Mouse (Mus musculus) heart, embryonic 12.5 days (tissue): ENCODE results near the gene Ptprg. TPM values are rescaled to one million over a fixed set of nuclear protein-coding genes. Genes with fewer than 3 reads are reported as not detected.

Experiments
- ATAC-seq: fragments of 200-750 bp; cut with Nextera tagmentation; 2 replicates; pipeline ENCODE4 v1.8.0; 2017; ENCODE audit warnings: moderate TSS enrichment, moderate library complexity; ENCODE audit not compliant: insufficient number of reproducible peaks, low FRiP score
- H3K27ac ChIP-seq: fragments of 300-500 bp; sonication (generic); 2 replicates; pipeline ENCODE4 v1.5.1; 2016; ENCODE audit warnings: mild to moderate bottlenecking, moderate library complexity; ENCODE audit not compliant: poor library complexity, severe bottlenecking
- H3K27me3 ChIP-seq: fragments of 300-500 bp; sonication (generic); replicated peaks from 2 replicates; pipeline ENCODE4 v1.6.1; 2016; ENCODE audit warnings: mild to moderate bottlenecking, moderate library complexity
- H3K36me3 ChIP-seq: fragments of 300-500 bp; sonication (generic); 2 replicates; pipeline ENCODE4 v1.6.1; 2016; ENCODE audit warnings: mild to moderate bottlenecking, moderate library complexity
- H3K4me1 ChIP-seq: fragments of 300-500 bp; sonication (generic); replicated peaks from 2 replicates; pipeline ENCODE4 v1.6.1; 2016; ENCODE audit warnings: mild to moderate bottlenecking
- H3K4me2 ChIP-seq: fragments of 300-500 bp; sonication (generic); 2 replicates; pipeline ENCODE4 v1.6.1; 2016; ENCODE audit warnings: mild to moderate bottlenecking, moderate library complexity
- H3K4me3 ChIP-seq: fragments of 300-500 bp; sonication (generic); 2 replicates; pipeline ENCODE4 v1.5.1; 2016; ENCODE audit warnings: mild to moderate bottlenecking
- H3K9ac ChIP-seq: fragments of 300-500 bp; sonication (generic); 2 replicates; pipeline ENCODE4 v1.6.1; 2016; ENCODE audit warnings: mild to moderate bottlenecking, moderate library complexity
- H3K9me3 ChIP-seq: fragments of 300-500 bp; sonication (generic); replicated peaks from 2 replicates; pipeline ENCODE4 v1.6.1; 2016; ENCODE audit warnings: mild to moderate bottlenecking, moderate library complexity
- WGBS: fragments of 180-500 bp; shearing (Covaris S2); methylation state at CpG from one replicate; pipeline ENCODE4 v1.1.7; 2016; 5-methylcytosine and 5-hydroxymethylcytosine counted together
- polyA plus RNA-seq: library from polyadenylated mRNA; unstranded; fragments of >200 nt; fragmentation: Nextera tagmentation; extraction: Ambion mirVana; gene quantifications from 2 replicates; pipeline ENCODE4 v1.2.1, GENCODE M21; 2016

Ptprg gene
- polyA plus RNA-seq, 1 experiment from 2014 or later: 17.8 TPM

GRCm38 (mm10) chr14:12102389-12103325, 549.3 kb downstream of the Ptprg start:
- ATAC-seq: no peak
- Histone ChIP-seq H3K4me2 (no peak overlapping the region), H3K9me3 (no peaks in the 10 kb centered on the region), H3K9ac (no peak overlapping the region), H3K4me3 (no peak overlapping the region), H3K27me3 (no peaks in the 10 kb centered on the region), H3K4me1 (peaks cover 19% of the 10 kb centered on the region), H3K36me3 (no peaks in the 10 kb centered on the region), H3K27ac (no peak overlapping the region)
- WGBS: 78% methylated on average over 11 of the region's 11 CpGs

DNA sequence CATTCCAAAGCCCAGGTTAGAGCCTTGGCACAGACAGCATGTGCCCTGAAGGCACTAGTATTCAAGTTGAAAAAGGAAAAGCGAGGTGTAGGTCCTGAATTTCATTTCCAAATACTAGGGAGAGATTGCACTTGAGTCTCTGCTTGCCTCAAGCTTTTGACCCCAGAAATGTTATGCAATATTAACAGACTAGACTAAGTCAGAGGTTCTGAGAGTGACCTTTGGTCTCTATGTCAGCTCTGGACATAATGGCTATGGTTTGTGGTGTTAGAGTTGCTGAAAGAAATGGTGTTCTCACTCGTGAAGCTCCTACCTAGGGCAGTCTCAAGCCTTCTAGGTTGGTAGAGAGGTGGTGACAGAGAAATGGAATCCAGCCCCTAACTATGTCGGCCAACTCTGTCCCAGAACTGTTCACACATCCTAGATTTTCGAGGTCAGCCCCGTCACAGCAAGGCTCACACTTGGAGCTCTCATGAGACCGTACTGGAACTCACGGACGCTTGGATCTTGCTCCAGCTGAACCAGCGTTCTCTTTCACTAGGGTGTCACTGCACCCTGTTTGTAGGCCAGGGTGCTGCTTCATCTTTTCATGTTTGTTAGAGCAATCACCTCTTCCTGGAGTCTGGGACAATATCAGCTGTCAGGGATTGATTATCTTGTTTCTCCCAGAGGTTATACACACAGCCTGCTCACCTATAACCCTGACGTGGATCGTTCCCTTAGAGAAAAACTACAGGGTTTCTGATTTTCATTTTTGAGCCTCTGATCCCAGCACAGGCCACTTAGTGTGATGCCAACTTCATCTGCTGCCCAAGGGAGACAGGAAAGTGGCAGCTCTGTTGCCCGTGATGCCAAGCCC, 551.2 kb downstream of the Ptprg start:
- no peak for ATAC-seq
- WGBS: 52% methylated on average over 12 of the region's 12 CpGs

DNA sequence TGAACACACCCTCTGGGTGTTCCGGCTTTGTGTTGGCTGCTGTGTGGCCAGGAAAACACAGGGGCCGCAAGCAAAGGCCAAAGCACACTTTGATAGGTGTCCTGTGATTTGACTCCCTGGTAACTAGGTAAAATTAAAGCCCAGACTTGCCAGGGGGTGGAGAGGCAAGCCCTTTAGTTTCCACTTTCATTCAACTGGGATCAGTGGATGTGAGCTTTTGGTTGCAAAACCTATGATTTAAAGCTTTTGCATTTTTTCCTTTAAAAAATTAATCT, 551.8 kb downstream of the Ptprg start:
- H3K9me3 ChIP-seq: no peaks in the 10 kb centered on the region
- no peak overlapping the region for H3K4me3 ChIP-seq
- no peak overlapping the region for H3K4me2 ChIP-seq
- 84% methylated on average over 2 of the region's 2 CpGs for WGBS
- no peaks in the 10 kb centered on the region for H3K27me3 ChIP-seq
- H3K36me3 ChIP-seq: no peaks in the 10 kb centered on the region
- ATAC-seq: no peak
- peaks cover 11% of the 10 kb centered on the region for H3K4me1 ChIP-seq
- no peak overlapping the region for H3K27ac ChIP-seq
- no peak overlapping the region for H3K9ac ChIP-seq

More for the DNA sequence above, 551.2 kb downstream of the Ptprg start:
- Histone ChIP-seq H3K9ac (no peak overlapping the region), H3K4me3 (no peak overlapping the region), H3K4me1 (peaks cover 11% of the 10 kb centered on the region), H3K27ac (no peak overlapping the region), H3K9me3 (no peaks in the 10 kb centered on the region), H3K27me3 (no peaks in the 10 kb centered on the region), H3K36me3 (no peaks in the 10 kb centered on the region), H3K4me2 (no peak overlapping the region)

DNA sequence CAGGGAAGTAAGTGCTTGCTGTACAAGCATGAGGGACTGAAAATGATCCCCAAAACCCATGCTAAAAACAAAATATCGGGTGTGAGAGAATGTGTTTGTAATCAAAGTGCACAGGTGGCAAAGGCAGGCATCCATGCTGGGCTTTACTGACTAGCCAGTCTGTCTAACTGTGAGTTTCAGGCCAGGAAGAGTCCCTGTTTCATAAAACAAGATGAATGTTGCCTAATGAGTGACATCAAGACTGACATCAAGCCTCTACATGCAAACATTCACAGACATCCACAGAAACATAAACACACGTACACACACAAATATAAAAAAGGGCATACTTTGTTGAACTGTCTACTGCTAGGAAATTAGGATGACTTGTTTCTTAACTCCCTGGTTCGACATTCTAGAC, 552.3 kb downstream of the Ptprg start:
- Histone ChIP-seq H3K4me3 (no peak overlapping the region), H3K4me2 (no peak overlapping the region), H3K27ac (no peak overlapping the region), H3K4me1 (peaks cover 8% of the 10 kb centered on the region), H3K9me3 (no peaks in the 10 kb centered on the region), H3K27me3 (no peaks in the 10 kb centered on the region), H3K36me3 (no peaks in the 10 kb centered on the region), H3K9ac (no peak overlapping the region)
- no peak for ATAC-seq
- WGBS: 81% methylated on average over 3 of the region's 3 CpGs

GRCm38 (mm10) chr14:12107459-12107858, 554.1 kb downstream of the Ptprg start:
- no peak for ATAC-seq
- peaks cover 19% of the 10 kb centered on the region for H3K4me1 ChIP-seq

DNA sequence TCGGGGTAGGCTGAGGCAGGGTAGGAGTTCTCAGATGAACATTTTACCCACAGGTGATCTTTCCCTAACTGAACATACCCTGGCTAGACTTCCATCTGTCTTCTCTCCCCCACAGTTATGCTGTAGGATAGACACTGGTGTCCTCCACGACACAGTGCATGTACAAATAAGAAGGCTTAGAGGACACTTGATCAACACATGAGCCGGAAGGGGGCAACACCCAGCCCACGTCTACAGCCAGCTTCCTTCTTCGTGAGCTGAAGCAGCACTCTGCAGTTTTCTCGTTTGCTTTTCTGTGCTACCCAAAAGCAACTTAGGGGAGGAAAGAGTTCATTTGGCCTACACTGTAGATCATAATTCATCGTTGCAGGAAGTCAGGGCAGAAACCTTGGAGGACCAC, 554.7 kb downstream of the Ptprg start:
- Histone ChIP-seq H3K36me3 (no peaks in the 10 kb centered on the region), H3K4me2 (no peak overlapping the region), H3K4me1 (peaks cover 23% of the 10 kb centered on the region), H3K27ac (no peak overlapping the region), H3K27me3 (no peaks in the 10 kb centered on the region), H3K4me3 (no peak overlapping the region), H3K9ac (no peak overlapping the region), H3K9me3 (no peaks in the 10 kb centered on the region)
- WGBS: 77% methylated on average over 7 of the region's 7 CpGs
- no peak for ATAC-seq

More at GRCm38 (mm10) chr14:12107459-12107858, 554.1 kb downstream of the Ptprg start:
- 67% methylated on average over 7 of the region's 7 CpGs for WGBS
- H3K4me3 ChIP-seq: no peak overlapping the region
- H3K36me3 ChIP-seq: no peaks in the 10 kb centered on the region
- no peaks in the 10 kb centered on the region for H3K9me3 ChIP-seq
- H3K4me2 ChIP-seq: no peak overlapping the region
- H3K27ac ChIP-seq: no peak overlapping the region
- no peak overlapping the region for H3K9ac ChIP-seq
- no peaks in the 10 kb centered on the region for H3K27me3 ChIP-seq

GRCm38 (mm10) chr14:12112548-12113011, 559.2 kb downstream of the Ptprg start:
- Histone ChIP-seq H3K9ac (no peak overlapping the region), H3K27ac (no peak overlapping the region), H3K4me1 (peaks cover 25% of the 10 kb centered on the region), H3K9me3 (no peaks in the 10 kb centered on the region), H3K4me2 (no peak overlapping the region), H3K4me3 (no peak overlapping the region), H3K36me3 (no peaks in the 10 kb centered on the region), H3K27me3 (no peaks in the 10 kb centered on the region)
- 48% methylated on average over 2 of the region's 2 CpGs for WGBS
- no peak for ATAC-seq

DNA sequence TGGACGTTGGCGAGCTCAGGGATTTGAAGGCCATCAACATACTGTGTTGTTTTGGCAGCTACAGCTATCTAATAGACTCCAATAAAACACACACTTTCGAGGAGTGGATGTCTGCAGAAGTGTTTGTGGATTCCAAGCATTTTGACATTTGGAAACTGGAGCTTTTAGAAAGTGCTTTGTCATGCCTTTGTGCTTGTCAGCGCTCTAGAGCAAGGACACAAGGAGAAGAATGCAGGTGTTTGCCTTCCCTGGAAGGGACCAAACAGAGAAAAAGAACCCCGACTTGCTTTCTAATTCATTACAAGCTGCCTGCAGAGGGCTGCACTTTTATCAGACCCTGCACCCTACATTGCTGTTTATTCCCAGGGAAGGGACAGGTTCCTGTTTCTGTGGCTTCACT, 560.0 kb downstream of the Ptprg start:
- Histone ChIP-seq H3K4me2 (no peak overlapping the region), H3K27me3 (no peaks in the 10 kb centered on the region), H3K36me3 (no peaks in the 10 kb centered on the region), H3K9ac (no peak overlapping the region), H3K4me3 (no peak overlapping the region), H3K4me1 (peaks cover 25% of the 10 kb centered on the region), H3K27ac (no peak overlapping the region), H3K9me3 (no peaks in the 10 kb centered on the region)
- no peak for ATAC-seq
- WGBS: 62% methylated on average over 5 of the region's 5 CpGs

DNA sequence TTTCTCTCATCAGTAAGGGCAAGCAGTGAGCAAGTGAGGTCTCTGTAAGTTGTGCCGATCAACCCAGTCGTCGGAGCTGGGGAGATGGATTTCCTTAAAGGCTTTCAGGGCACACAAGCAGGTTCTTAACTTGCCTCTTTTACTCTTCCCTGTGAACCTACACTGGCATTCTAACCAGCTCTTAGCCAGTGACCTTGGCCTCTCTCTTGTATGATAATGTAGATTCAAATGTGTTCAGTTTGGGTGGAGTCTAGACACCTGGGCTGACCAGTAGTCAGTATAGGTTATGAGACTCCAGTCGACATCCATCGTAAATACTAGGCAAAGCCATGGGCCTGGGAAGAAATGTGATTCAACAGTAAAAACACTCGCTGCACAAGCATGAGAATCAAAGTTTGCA, 560.7 kb downstream of the Ptprg start:
- H3K4me1 ChIP-seq: peaks cover 25% of the 10 kb centered on the region
- H3K9me3 ChIP-seq: no peaks in the 10 kb centered on the region
- H3K27me3 ChIP-seq: no peaks in the 10 kb centered on the region
- no peak overlapping the region for H3K27ac ChIP-seq
- no peak for ATAC-seq
- no peak overlapping the region for H3K9ac ChIP-seq
- H3K36me3 ChIP-seq: no peaks in the 10 kb centered on the region
- H3K4me3 ChIP-seq: no peak overlapping the region
- H3K4me2 ChIP-seq: no peak overlapping the region
- WGBS: 64% methylated on average over 6 of the region's 6 CpGs

- no peak overlapping the region for H3K9ac ChIP-seq
- peaks cover 3% of the 10 kb centered on the region; the same call in 1 of the 2 replicates for H3K36me3 ChIP-seq
- no peak overlapping the region for H3K4me3 ChIP-seq
- no peak for ATAC-seq
- no peak overlapping the region for H3K27ac ChIP-seq
- no peaks in the 10 kb centered on the region for H3K9me3 ChIP-seq
- H3K4me2 ChIP-seq: no peak overlapping the region
- H3K27me3 ChIP-seq: no peaks in the 10 kb centered on the region
- 80% methylated on average over 8 of the region's 8 CpGs for WGBS
- H3K4me1 ChIP-seq: peaks cover 7% of the 10 kb centered on the region; the same call in 1 of the 2 replicates
Measured at GRCm38 (mm10) chr14:12119260-12119659, 565.9 kb downstream of the Ptprg start.

GRCm38 (mm10) chr14:12121906-12122305, 568.6 kb downstream of the Ptprg start:
- 86% methylated on average over 7 of the region's 7 CpGs for WGBS
- ATAC-seq: no peak
- no peak overlapping the region for H3K9ac ChIP-seq
- H3K27me3 ChIP-seq: no peaks in the 10 kb centered on the region
- peaks cover 7% of the 10 kb centered on the region for H3K4me1 ChIP-seq
- no peaks in the 10 kb centered on the region for H3K9me3 ChIP-seq
- peaks cover 3% of the 10 kb centered on the region; the same call in 1 of the 2 replicates for H3K36me3 ChIP-seq
- H3K4me3 ChIP-seq: no peak overlapping the region
- H3K4me2 ChIP-seq: no peak overlapping the region
- no peak overlapping the region for H3K27ac ChIP-seq
